Mouse (Mus musculus) olfactory bulb, adult 2 months (tissue): Measurements from ENCODE around the gene Ninl. TPM values are rescaled to one million over a fixed set of nuclear protein-coding genes. Genes with fewer than 3 reads are reported as not detected.

Experiments used
- H3K27ac ChIP-seq: fragments of 200-500 bp; 2 replicates; pipeline ENCODE4 v1.5.1; 2012; ENCODE audit warnings: low read depth, low read length; ENCODE audit not compliant: insufficient read depth
- H3K4me1 ChIP-seq: fragments of 200-500 bp; 2 replicates; pipeline ENCODE4 v1.6.1; 2012; ENCODE audit warnings: low read length; ENCODE audit not compliant: control insufficient read depth, insufficient read depth
- H3K4me3 ChIP-seq: fragments of 200-500 bp; 2 replicates; pipeline ENCODE4 v1.5.1; 2012; ENCODE audit warnings: mild to moderate bottlenecking, low read depth, low read length, moderate library complexity; ENCODE audit not compliant: insufficient read depth
- CTCF ChIP-seq: fragments of 200-500 bp; IDR thresholded peaks from 2 replicates; pipeline ENCODE4 v1.5.1; 2012; ENCODE audit warnings: low read depth, mild to moderate bottlenecking, low read length, moderate library complexity; ENCODE audit not compliant: insufficient read depth
- POLR2A ChIP-seq: fragments of 200-500 bp; IDR thresholded peaks from 2 replicates; pipeline ENCODE4 v1.6.1; 2012; ENCODE audit warnings: mild to moderate bottlenecking, low read depth, low read length, moderate library complexity; ENCODE audit not compliant: insufficient read depth
- WGBS: fragments of 180-500 bp; shearing (Covaris S2); methylation state at CpG from one replicate; pipeline ENCODE4 v1.1.7; 2018; 5-methylcytosine and 5-hydroxymethylcytosine counted together
- polyA plus RNA-seq: library from polyadenylated mRNA; stranded (reverse); fragments of >200 nt; gene quantifications from 2 replicates; pipeline ENCODE4 v1.2.4, GENCODE M21; 2012; ENCODE audit warnings: low replicate concordance; ENCODE audit not compliant: missing spikeins, insufficient read depth, insufficient read length

The Ninl gene
- polyA plus RNA-seq, 1 experiment: not detected

- Histone ChIP-seq H3K27ac (0 out of 2 replicates have a peak overlapping the region, but pooled peaks have one; percentile 26), H3K4me3 (peak overlapping the region; percentile 14; the same call in 1 of the 2 replicates), H3K4me1 (0 out of 2 replicates have a peak, but pooled peaks cover 2% of the 10 kb centered on the region)
- WGBS: 36% methylated on average over 8 of the region's 8 CpGs
- no peak for TF ChIP-seq POLR2A
- TF ChIP-seq CTCF: no peak
These were observed 136.8 kb downstream of the Ninl start for GRCm38 (mm10) chr2:150902347-150902746.

GRCm38 (mm10) chr2:150900341-150900740, 138.8 kb downstream of the Ninl start:
- H3K4me1 ChIP-seq: peaks cover 2% of the 10 kb centered on the region; the same call in 1 of the 2 replicates
- 94% methylated on average over 6 of the region's 6 CpGs for WGBS
- H3K4me3 ChIP-seq: no peak overlapping the region
- no peak for TF ChIP-seq CTCF
- no peak for TF ChIP-seq POLR2A
- H3K27ac ChIP-seq: no peak overlapping the region

- no peak overlapping the region for H3K27ac ChIP-seq
- no peak overlapping the region for H3K4me3 ChIP-seq
- no peaks in the 10 kb centered on the region; the same call in 1 of the 2 replicates for H3K4me1 ChIP-seq
- WGBS: 66% methylated on average over 7 of the region's 7 CpGs
- TF ChIP-seq CTCF (no peak), POLR2A (no peak)
These were observed 143.4 kb downstream of the Ninl start for GRCm38 (mm10) chr2:150895691-150896252.

GRCm38 (mm10) chr2:150894617-150895267, 144.4 kb downstream of the Ninl start:
- H3K4me3 ChIP-seq: no peak overlapping the region

GRCm38 (mm10) chr2:150887370-150887769, 151.8 kb downstream of the Ninl start:
- TF ChIP-seq POLR2A: no peak
- no peak for TF ChIP-seq CTCF
- Histone ChIP-seq H3K4me3 (no peak overlapping the region), H3K27ac (no peak overlapping the region), H3K4me1 (peaks cover 9% of the 10 kb centered on the region; the same call in 1 of the 2 replicates)
- 72% methylated on average over 2 of the region's 2 CpGs for WGBS

More at GRCm38 (mm10) chr2:150894617-150895267, 144.4 kb downstream of the Ninl start:
- 82% methylated on average over 2 of the region's 2 CpGs for WGBS
- Histone ChIP-seq H3K4me1 (no peaks in the 10 kb centered on the region; the same call in 1 of the 2 replicates), H3K27ac (no peak overlapping the region)
- TF ChIP-seq POLR2A: no peak
- no peak for TF ChIP-seq CTCF

GRCm38 (mm10) chr2:150886315-150886714, 152.9 kb downstream of the Ninl start:
- TF ChIP-seq POLR2A (no peak), CTCF (no peak)

GRCm38 (mm10) chr2:150885814-150886213, 153.4 kb downstream of the Ninl start:
- 72% methylated on average over 1 of the region's 1 CpGs for WGBS
- Histone ChIP-seq H3K4me1 (peaks cover 9% of the 10 kb centered on the region; the same call in 1 of the 2 replicates), H3K4me3 (no peak overlapping the region), H3K27ac (no peak overlapping the region)
- TF ChIP-seq CTCF: no peak
- TF ChIP-seq POLR2A: no peak

More at GRCm38 (mm10) chr2:150886315-150886714, 152.9 kb downstream of the Ninl start:
- H3K4me1 ChIP-seq: peaks cover 9% of the 10 kb centered on the region; the same call in 1 of the 2 replicates
- no peak overlapping the region for H3K4me3 ChIP-seq
- H3K27ac ChIP-seq: no peak overlapping the region

GRCm38 (mm10) chr2:150884779-150885110, 154.4 kb downstream of the Ninl start:
- 88% methylated on average over 1 of the region's 1 CpGs for WGBS
- H3K27ac ChIP-seq: no peak overlapping the region

More at GRCm38 (mm10) chr2:150884779-150885110, 154.4 kb downstream of the Ninl start:
- TF ChIP-seq POLR2A: no peak
- no peak for TF ChIP-seq CTCF
- no peak overlapping the region for H3K4me3 ChIP-seq
- peaks cover 9% of the 10 kb centered on the region; the same call in 1 of the 2 replicates for H3K4me1 ChIP-seq

Other genes with a start within 250 kb of the Ninl start
- gene Abhd12, start 134.6 kb downstream of the Ninl start, polyA plus RNA-seq: not detected in 2 replicates
- not detected in 2 replicates for gene Gins1, start 134.0 kb downstream of the Ninl start, polyA plus RNA-seq
- not detected in 2 replicates for gene Nanp, start within 50 bp of the Ninl start, polyA plus RNA-seq
- not detected in 2 replicates for gene Gm14151, start 53.0 kb upstream of the Ninl start, polyA plus RNA-seq
- gene Gm14147, start 58.9 kb upstream of the Ninl start, polyA plus RNA-seq: not detected in 2 replicates